Comparison of ENCODE assay signal across 25 mouse cellular contexts in the genomic region with DNA sequence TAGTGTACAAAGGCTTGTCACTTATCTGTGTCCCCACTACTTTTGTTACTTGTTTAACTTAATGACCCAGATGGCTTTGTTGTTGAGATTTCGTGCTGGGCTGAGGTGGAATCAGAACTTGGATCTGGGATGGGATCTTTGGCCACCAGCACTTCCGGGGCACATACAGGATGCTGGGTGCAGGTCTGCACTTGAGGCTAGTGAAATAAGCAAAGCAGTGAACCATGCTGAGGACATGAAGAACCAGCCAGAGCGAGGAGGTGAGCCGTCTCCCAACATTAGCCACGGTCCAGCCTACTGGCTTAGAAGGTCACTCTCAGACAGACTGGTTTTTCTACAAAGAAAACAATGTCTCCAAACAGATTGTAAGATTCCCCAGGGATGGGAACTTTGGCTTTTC. TPM values are rescaled to one million over a fixed set of nuclear protein-coding genes. Genes with fewer than 3 reads are reported as not detected.
"Had no signal": no experiment of that assay in that cellular context is flagged by ENCODE, and none has a peak within 500 bp of the region (broad histone marks: within the 10 kb centered on the region; RNA-seq: fewer than 3 reads in every experiment).

No protein-coding gene starts in this region.

- H3K27me3 ChIP-seq: hindbrain, embryonic 12.5 days; intestine, embryonic 15.5 days; limb, embryonic 12.5 days had no signal

- H3K36me3 ChIP-seq: heart, embryonic 10.5 days; heart, embryonic 12.5 days; hindbrain, embryonic 10.5 days; hindbrain, embryonic 12.5 days; intestine, embryonic 15.5 days; limb, embryonic 10.5 days; limb, embryonic 12.5 days had no signal

- H3K27ac ChIP-seq: gastrocnemius, adult 2 months; heart, embryonic 10.5 days; hindbrain, embryonic 10.5 days; hindbrain, embryonic 12.5 days; hindbrain, embryonic 14.5 days; intestine, embryonic 15.5 days; kidney, postnatal 0 days; layer of hippocampus, adult 2 months; left cerebral cortex, adult 2 months; limb, embryonic 10.5 days; limb, embryonic 12.5 days had no signal

- ATAC-seq: forebrain, embryonic 16.5 days; hindbrain, embryonic 16.5 days; inflammation-experienced regulatory T-cells, adult 6 months; intestine, embryonic 15.5 days; intestine, postnatal 0 days had no signal

- H3K9ac ChIP-seq: heart, embryonic 12.5 days; hindbrain, embryonic 12.5 days; hindbrain, embryonic 14.5 days; intestine, embryonic 15.5 days; limb, embryonic 12.5 days had no signal

- H3K4me2 ChIP-seq: heart, embryonic 12.5 days; hindbrain, embryonic 12.5 days; hindbrain, embryonic 14.5 days; intestine, embryonic 15.5 days; limb, embryonic 12.5 days; liver, embryonic 11.5 days had no signal

- H3K4me1 ChIP-seq: limb, embryonic 10.5 days; limb, embryonic 12.5 days had no signal

- H3K9me3 ChIP-seq: heart, embryonic 10.5 days; heart, embryonic 12.5 days; hindbrain, embryonic 10.5 days; hindbrain, embryonic 12.5 days; intestine, embryonic 15.5 days; limb, embryonic 10.5 days; limb, embryonic 12.5 days had no signal

- DNase-seq: gastrocnemius, adult 2 months; gastrocnemius, postnatal 10 days; gastrocnemius, postnatal 25 days; heart, adult 18-20 months; heart, postnatal 10 days; heart, postnatal 4 days; liver had no signal

- H3K4me3 ChIP-seq: gastrocnemius, adult 2 months; heart, embryonic 10.5 days; heart, embryonic 12.5 days; hindbrain, embryonic 10.5 days; hindbrain, embryonic 12.5 days; intestine, embryonic 15.5 days; layer of hippocampus, adult 2 months; left cerebral cortex, adult 2 months; limb, embryonic 10.5 days; limb, embryonic 12.5 days had no signal

RNA-seq across cellular contexts. Expression of a gene that starts 56.4 kb away (rescaled TPM):
- polyA plus RNA-seq: forebrain, embryonic 16.5 days; heart, embryonic 10.5 days; heart, embryonic 12.5 days; heart, embryonic 14.5 days; heart, embryonic 16.5 days; hindbrain, embryonic 10.5 days; hindbrain, embryonic 12.5 days; inflammation-experienced regulatory T-cells, adult 6 months; limb, embryonic 10.5 days; limb, embryonic 12.5 days; liver, embryonic 11.5 days had no signal
